Mouse (Mus musculus) retina, postnatal 7 days (tissue): ENCODE data around the gene Sirpa.

Source experiments
- DNase-seq: peaks from one replicate; pipeline ENCODE4 v3.0.0-alpha.2; 2012; ENCODE audit warnings: low read depth, low spot score

Gene Sirpa

DNA sequence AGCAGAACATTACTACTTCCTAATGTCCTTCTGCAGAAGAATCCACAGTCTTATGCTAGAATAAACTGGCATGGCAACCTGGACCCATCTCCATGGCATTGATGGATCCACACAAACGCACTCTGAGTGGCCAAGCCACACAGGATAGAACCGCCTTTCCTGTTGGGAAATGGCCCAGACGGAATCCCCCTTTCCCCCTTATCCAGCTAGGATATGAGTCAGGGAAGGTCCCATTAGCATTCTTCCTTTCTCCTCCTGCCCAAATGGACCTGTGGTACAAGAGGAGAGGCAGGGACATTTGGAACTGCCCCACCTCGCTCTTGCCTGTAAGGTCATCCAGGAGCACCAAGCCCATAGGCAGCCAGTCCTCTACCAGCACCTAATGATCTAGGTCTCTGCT is 10.4 kb upstream of the Sirpa start:
- DNase-seq = no peak

DNA sequence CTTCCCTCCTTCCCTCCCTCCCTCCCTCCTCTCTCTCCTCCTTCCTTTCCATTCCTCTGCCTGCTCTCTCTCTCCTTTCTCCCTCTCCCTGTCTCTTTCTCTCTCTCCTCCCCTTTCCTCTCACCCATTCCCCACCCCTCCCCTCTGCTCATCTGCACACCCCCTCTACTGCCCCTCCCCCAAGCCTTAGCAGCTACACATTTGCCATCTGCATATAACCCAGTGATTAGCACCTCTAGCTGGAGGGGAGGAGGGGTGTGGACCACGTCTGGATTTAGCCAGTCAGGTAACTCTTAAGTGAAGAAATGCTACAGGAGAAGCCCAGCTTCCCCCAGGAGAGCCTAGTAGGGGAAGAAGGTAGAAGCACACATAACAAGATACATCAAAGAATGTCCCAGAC is 7.7 kb upstream of the Sirpa start:
- DNase-seq = no peak

DNA sequence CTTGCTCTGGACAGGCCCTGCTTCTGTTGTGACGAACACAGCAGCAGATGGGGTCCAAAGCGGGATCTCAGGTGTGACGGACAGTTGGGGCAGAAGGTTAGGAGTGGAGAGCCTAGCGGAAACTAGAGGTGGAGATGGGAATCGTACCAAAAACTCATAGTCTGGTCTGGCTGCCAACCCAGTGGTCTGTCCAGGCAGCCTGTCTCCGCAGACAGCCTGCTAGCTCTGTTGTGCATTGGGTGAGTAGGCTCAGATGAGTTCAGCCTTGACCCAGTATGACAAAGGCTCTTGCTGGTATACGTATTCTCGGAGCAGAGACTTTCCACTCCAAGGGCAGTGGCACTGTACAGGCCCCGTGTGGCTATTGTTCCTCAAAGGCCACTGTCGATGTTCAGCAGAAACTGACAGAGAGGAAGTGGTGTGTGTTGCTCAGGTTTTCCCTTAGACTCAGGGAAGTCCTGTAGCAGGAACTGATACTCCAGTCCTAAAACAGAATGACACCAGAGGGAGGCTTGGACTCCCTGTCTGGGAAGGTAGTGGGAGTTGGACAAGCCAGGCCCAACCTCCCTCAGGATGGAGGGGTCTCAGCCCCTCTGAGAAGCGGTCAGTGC is 6.6 kb upstream of the Sirpa start:
- DNase-seq = no peak

DNA sequence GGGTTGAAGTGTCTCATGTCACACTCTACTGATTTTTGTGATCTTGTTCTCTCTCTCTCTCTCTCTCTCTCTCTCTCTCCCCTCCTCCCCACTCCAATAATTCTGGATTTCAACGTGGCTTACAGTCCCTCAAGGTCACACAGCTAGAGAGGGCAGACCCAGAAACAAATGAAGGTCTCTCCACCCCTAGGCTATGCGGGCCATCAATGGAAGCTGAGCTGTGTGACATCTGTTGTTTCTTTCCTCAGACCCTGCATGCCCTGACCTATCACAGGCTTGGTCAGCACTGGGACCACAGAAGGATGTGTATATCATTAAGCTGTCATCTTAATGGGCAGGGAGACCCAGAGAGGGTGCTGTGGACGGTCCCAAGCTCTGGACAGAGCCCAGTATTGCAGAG is 5.4 kb upstream of the Sirpa start:
- DNase-seq = no peak

DNA sequence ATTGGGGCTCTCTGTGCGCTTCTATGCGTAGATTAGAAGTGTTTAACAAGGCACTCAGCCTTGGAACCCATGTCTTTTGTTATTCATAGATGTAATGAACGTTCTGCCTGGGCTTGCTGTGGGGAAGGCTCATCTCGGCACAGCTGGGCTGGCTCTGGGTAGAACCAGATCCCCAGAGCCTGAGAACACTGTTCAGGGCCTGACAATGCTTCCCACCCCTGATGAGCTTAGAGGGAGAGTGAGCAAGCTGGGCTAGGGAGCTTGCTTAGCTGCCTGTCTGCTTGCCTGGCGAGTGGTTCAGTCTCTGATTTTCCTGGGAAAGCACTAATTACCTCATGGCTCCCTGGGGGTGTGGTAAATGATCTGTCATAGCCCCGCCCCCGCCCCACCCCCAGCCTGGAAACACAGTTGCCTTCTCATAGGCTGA is 4.8 kb upstream of the Sirpa start:
- DNase-seq = no peak

DNA sequence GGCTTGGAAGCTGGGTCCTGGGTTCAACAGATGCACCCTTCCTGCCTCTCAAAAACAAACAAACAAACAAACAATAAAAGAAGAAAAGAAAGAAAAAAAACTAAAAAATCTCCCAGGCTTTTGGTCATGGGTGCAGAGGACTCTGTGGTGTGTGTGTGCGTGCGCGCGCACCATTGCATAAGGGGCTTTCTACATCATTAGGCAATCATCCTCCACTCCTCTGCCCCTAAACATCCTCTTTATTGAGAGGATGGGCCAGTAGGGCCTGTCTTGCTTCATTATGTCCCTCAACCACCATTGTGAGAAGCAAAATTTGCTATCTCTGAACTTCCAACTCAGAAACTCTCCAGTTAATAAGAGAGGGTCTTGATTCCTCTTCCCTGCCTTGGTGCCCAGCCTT is 738 bp upstream of the Sirpa start:
- no peak for DNase-seq

DNA sequence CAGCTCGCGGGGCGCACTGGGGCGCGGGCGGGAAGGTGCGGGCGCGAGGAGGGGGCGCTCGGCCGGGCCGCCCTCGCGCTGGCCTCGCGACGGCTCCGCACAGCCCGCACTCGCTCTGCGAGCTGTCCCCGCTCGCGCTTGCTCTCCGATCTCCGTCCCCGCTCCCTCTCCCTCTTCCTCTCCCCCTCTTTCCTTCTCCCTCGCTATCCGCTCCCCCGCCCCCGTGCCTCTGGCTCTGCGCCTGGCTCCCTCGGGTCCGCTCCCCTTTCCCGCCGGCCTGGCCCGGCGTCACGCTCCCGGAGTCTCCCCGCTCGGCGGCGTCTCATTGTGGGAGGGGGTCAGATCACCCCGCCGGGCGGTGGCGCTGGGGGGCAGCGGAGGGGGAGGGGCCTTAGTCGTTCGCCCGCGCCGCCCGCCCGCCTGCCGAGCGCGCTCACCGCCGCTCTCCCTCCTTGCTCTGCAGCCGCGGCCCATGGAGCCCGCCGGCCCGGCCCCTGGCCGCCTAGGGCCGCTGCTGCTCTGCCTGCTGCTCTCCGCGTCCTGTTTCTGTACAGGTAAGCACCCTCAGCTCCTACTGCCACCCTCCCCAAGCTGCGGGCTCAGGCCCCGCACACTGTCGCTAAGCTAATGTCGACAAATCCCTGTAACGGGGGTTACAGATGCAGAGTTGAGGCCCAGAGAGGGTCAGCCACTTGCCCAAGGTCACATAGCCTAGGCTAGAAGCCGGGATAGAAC is 673 bp downstream of the Sirpa start:
- peak; percentile 74 for DNase-seq

DNA sequence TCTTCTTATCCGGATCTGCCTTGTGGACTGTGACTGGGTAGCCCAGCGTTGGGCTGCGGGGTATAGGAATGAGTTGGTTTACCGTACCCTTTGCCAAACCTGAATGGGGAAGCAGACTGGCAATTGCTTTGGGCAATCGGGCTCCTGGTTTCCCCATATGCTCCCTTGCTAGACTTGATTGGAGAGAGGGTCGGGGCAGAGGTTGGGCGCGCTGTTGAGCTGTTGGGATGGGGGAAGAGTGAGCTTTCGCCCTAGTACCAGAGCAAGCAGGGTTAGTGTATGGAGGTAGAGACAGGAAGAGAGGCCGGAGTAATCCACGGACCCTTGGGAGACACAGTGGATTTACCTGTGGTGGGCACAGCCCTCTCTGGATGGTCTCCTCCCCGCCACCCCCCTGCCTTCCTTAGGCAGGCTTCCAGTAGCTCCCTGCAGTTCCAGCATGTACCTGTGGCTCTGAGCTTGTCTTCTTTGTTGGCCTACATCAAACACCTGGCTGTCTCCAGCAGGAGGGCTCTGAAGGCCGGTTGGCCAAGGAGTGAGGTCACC is 1.3 kb downstream of the Sirpa start:
- DNase-seq = no peak

DNA sequence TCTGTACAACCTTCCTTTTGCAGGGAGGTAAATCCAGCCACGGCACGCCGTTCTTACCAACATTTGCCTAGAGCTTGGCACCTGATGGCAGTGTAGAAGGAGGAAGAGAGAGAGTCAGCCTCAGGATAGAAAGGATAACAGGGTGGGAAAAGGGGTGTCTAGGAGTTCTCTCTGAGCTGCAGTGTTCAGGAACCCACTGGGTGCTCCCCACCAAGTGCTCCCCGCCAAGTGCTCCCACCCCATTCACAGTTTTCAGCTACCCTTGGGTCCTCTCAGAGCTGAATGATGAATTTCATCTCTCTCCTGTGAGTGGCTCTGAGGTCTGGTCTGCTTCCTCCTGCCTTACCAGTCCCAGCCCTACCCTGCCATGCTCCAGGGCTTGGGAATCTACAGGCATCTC is 1.9 kb downstream of the Sirpa start:
- no peak for DNase-seq

DNA sequence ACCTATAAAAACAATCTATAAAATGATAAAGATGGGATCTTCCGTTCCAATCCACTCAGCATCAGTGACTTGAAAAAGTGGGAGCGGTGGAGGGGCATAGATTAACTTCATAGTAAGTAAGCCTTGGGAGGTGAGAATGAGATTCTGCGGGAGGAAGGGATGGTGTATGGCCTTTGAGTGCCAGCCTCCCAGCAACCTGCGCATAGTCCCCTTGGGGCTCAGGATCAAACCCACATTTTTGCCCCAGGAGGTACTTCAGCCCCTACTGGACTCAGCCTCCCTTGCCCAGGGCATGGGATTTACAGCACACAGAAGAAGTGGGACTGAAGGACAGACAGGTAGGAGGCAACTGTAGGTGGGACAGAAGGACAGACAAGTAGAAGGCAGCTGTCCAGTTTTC is 2.6 kb downstream of the Sirpa start:
- DNase-seq = no peak

DNA sequence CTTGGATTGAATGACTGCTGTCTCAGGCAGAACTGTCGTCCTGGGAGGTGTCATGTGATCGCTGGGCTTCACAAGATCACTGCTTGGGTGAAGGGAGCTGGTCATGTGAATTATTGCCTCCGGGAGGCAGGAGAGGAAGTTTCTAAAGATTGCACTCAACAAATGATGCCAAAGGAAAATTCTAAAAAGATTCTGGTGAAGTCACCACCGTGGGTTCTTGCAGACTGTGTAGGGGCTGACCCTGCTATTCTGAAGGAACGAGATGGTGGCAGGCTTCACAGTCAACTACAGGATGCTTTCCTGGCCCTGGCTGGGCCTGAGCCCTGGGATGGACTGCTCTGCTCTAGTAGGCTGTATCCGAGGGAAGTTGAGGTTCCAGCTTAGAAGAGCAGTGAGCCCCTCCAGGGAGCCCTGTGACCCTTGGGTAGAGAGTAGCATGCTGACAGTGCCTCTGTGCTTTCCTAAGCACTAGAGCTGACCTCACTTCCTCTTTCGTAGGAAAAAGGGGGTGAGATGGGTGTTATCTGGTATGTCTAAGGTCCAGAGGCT is 3.1 kb downstream of the Sirpa start:
- no peak for DNase-seq

DNA sequence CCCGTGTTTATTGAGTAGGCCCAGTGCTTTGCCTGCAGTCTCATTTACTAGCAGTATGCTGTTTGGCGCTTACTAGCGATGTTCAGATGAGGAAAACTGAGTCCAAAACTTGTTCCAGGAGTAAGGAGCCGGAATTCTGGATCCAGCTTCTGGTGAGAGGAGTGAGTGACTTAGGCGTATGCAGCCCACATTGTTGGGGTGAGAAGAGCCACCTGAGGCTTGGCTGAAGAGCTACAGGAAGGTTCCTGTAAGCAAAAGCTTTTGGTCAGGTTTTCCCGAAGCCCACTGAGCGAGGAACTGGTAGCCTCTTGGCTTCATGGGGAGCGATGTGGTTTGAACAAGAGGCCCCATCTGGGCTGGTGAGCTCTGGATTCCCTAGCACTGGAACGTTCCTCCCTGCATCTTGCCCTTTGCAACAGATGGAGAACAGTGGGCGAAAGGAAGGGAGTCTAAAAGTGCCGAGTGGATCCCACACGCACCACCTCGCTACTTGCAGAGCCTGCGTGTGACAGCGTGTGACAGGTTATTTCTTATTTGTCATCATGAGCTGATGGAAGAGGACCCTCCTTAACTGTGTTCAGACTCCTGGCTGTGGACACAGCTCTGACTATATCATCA is 4.0 kb downstream of the Sirpa start:
- DNase-seq = no peak

DNA sequence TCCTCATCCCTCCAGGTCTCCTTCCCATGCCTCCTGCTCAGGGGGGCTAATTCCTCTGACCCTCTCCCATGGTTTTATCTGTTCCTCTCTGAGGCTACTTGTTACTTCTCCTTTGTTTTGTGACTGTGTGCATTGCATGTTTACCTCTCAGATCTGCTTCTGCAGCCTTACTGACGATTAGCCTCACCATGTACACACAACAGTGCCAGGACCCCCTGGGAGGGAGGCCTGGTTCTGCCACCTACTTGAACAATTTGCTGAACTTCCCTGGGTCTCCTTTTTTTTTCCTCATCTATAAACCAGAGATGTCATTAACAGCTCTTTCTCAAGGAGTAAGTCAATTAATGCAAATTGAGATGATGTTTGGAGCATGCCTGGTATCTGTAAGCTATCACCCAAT is 4.9 kb downstream of the Sirpa start:
- no peak for DNase-seq

DNA sequence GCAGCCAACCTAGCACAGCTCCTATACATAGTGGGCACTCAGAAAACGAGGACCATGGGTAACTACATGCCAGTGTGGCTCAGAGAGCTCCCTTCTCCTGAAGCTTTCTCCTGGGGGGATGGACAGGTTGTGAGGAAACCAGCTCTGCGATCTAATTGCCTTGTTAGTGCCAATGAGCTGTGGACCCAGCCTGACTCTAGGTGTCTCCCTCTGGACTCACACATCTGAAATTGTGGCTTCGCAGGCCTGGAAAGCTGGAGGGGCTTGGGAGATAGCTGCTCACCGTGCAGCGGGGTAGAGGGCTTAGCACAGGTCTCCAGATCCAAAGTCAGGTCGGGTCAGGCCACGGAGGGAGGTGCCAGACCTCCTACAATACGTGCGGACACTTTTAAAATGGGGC is 5.5 kb downstream of the Sirpa start:
- DNase-seq = no peak

DNA sequence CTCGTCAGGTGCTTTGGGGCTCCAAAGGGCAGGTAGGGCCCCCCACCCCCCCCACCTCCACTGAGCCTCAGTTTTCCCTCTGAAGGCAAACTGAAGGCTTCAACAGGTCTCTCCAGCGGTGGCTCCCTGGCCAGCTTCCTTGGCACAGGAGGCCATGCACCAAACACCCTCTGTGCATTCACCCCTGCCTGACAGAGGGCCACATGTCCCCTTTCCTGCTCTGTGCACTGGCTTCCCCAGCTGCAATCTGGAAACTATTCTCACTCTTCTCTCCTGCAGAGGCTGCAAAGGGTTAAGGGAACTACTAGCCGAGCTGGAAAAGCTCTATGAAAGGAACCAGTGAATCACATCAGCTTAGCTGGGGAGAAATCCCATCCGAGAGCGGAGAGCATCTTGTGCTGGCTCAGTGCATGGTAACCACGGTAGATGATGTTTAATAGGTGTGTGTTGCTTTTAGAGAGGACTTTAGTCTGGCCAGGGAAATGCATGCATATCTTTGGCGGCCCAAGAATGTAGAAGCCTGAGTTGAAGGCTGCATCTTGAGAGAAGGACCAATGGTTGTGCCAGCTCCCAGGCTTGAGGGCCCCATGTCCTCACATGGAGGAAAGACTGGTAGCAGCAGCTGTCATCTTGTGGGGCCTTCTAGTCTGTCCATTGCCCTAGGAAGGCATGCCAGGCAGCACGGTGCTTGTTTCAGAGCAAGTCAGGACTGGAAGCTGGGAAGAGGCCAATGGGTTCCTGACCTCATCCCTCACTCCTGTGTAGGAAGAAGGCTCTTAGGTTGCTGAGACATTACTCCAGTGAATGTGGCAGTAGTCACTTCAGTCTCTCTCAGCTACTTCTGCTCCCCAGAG is 6.8 kb downstream of the Sirpa start:
- DNase-seq = no peak

DNA sequence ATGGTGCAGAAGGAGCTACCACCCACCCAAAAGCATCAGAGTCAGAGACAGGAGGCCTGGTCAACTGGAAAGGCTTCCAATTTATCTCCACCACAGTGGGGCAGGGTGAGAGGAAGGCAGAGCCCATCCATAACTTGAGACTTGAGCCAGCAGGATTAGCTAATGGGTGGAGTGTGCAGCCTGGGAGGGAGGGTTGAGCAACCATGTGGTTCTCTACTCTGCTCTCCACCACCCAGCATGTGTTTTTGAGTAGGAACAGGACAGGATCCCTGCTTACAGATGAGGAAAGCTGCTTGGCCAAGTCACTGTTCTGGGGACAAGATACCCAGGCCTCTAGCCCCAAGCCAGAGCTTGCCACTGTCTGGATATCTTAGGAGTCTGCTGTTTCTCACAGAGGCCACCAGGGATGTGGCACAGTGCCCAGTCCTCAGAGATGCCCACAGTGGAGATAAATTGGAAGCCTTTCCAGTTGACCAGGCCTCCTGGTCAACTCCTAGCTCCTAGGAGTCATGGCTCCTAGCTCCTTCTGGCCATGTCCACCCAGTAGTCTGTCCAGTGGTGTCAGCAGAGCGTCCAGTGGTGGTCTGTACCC is 8.5 kb downstream of the Sirpa start:
- DNase-seq = no peak

DNA sequence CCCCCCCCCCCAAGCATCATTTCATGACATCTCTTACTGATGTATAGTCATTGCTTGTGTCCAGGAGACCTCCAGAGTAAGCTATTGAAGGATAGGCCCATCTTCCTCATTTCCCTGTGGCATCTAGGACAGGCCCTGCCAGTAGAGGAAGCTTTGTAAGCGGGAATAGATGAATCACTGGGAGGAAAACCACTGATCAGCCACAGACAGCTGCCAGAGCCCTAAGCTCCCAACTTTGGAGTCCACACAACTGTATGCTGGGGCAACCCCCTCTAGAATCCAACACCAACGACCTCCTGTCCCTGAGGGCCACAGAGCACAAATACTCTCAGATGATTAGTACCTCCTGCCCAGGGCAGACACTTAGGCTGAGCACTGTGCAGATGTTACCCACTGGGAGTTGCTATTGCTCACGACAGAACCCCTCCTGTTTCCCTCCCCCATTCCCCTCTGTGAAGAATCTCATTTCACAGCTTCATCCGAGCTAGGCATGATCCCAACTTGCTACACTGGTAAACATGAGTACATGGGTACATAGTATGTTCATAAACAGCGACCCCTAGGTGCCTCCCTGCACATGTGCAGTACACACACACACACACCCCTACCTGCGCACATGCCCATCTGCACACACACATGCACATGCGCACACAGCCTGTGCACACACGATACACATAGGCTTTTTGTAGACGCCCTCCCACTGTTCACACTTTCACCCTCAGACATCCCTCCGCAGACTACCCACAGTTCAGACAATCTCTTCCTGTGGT is 9.4 kb downstream of the Sirpa start:
- no peak for DNase-seq

DNA sequence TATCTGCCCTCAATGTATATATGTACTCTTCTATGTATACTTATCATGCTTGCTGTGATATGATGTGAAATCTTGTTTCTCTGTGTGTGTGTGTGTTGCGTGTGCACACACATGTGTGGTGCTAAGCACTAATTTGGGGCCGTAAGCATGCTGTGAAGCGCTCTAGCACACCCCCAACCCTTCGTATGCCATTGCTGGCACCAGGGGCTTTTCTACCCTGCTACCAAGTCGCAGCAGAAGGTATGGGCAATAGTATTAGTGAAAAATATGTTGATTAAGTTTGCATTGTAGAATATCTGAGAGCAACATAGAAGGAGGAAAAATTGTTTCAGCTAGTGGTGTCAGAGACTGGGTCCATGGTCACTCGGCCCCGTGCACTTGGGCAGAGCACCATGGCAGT is 10.2 kb downstream of the Sirpa start:
- DNase-seq = no peak

DNA sequence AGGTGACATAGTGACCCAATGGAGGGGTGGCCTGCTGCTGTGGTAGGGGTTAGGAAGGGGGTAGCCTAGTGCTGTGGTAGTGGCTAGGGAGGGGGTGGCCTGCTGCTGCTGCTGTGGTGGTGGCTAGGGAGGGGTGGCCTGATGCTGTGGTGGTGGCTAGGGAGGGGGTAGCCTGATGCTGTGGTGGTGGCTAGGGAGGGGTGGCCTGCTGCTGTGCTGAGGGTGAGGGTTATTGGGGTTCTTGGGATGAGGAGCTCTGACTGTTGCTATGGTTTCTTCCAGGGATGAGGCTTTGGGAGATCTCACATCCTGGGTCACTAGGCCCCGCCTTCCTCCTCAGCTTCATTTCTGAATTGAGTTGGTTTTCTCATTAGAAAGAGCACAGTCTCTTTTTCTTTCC is 10.9 kb downstream of the Sirpa start:
- DNase-seq = no peak

DNA sequence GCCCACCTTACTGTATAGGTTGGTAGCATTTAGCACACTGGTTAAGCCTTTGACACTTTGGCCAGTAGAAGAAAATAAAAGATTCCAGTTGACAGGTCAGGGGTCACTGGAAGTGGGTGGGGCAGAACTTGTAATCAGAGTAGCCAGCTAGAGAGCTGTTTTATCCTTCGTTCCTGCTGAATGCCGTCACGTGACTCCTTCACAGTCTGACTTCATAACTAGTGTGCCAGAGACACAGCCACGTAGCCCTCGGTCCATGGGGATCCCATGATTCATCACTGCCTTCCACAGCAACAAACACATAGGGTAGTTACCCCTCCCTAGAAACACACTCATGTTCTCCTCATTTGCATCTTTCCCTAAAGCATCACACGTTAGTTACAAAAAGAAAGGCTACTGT is 11.4 kb downstream of the Sirpa start:
- DNase-seq = no peak

DNA sequence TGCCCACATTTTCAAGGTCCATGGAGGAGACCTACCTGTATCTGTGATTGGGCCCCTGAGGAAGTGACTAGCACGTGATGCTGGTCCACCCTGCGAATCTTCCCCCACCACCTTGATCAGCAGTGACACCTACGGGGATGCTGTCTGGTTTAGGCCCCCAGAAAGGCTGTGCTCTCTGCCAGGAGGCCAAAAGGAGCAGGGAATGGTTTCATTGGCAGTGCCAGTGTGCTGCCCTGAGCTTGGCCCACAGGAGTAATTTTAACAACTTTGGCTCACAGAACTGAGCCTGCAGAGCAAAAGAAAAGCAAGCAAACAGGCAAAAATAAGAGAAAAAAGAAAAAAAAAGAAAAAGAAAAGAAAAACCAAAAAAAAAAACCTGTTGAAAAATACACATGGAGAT is 13.2 kb downstream of the Sirpa start:
- DNase-seq = no peak
